Mouse (Mus musculus): ENCODE results near the gene Gm49450. TPM values are rescaled to one million over a fixed set of nuclear protein-coding genes. Genes with fewer than 3 reads are reported as not detected.
A peak's percentile ranks its signal among the peaks of the same experiment; 100 is the strongest.

The Gm49450 gene
- polyA plus RNA-seq, 1 experiment from 2014 or later: not detected

- 32% methylated on average over 6 of the region's 6 CpGs for WGBS
- H3K4me3 ChIP-seq (replicated peaks): no peak overlapping the region
- peak; percentile 73 for ATAC-seq (ENCODE audit: insufficient read depth, low FRiP score, low read depth)
- H3K4me2 ChIP-seq: no peak overlapping the region
- no peak overlapping the region for H3K27ac ChIP-seq
- H3K9me3 ChIP-seq: no peaks in the 10 kb centered on the region
- no peaks in the 10 kb centered on the region for H3K36me3 ChIP-seq
- peaks cover 40% of the 10 kb centered on the region for H3K27me3 ChIP-seq (replicated peaks)
- peaks cover 29% of the 10 kb centered on the region for H3K4me1 ChIP-seq
- H3K9ac ChIP-seq: no peak overlapping the region
Measured at GRCm38 (mm10) chr15:98891907-98892606, 61.3 kb downstream of the Gm49450 start.

- H3K4me2 ChIP-seq: peak overlapping the region; percentile 40
- 10% methylated on average over 19 of the region's 19 CpGs for WGBS
Measured at GRCm38 (mm10) chr15:98891198-98891742, 62.1 kb downstream of the Gm49450 start.

DNA sequence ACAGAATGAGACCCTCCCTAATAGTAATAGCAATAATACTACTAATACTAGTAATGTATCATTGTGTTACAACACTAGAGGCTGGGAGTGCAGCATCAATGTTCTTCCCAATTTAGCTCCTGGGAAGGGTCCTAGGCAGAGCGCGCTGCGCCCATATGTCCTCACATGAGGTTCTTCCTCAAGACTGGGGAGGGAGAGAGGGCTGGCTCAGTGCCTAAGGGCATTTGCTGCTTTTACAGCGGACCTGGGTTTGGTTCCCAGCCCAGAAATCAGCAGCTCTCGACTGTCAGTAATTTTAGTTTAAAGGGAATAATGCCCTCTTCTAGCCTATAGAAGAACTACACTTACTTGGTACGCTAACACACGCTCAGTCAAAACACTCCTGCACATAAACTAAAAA, 65.8 kb downstream of the Gm49450 start:
- 76% methylated on average over 7 of the region's 7 CpGs for WGBS
- Histone ChIP-seq H3K9ac (no peak overlapping the region), H3K4me2 (no peak overlapping the region), H3K27me3 (replicated peaks) (no peaks in the 10 kb centered on the region), H3K36me3 (no peaks in the 10 kb centered on the region), H3K9me3 (no peaks in the 10 kb centered on the region), H3K4me3 (replicated peaks) (no peak overlapping the region), H3K4me1 (peaks cover 4% of the 10 kb centered on the region), H3K27ac (no peak overlapping the region)
- ATAC-seq (ENCODE audit: insufficient read depth, low FRiP score, low read depth): no peak

More at GRCm38 (mm10) chr15:98891198-98891742, 62.1 kb downstream of the Gm49450 start:
- H3K27ac ChIP-seq: no peak overlapping the region
- H3K9ac ChIP-seq: no peak overlapping the region
- peaks cover 28% of the 10 kb centered on the region for H3K4me1 ChIP-seq
- H3K36me3 ChIP-seq: no peaks in the 10 kb centered on the region
- ATAC-seq (ENCODE audit: insufficient read depth, low FRiP score, low read depth): no peak
- peaks cover 34% of the 10 kb centered on the region for H3K27me3 ChIP-seq (replicated peaks)
- H3K9me3 ChIP-seq: no peaks in the 10 kb centered on the region
- H3K4me3 ChIP-seq (replicated peaks): peak overlapping the region; percentile 17

GRCm38 (mm10) chr15:98886667-98887387, 66.5 kb downstream of the Gm49450 start:
- H3K27ac ChIP-seq: no peak overlapping the region
- H3K9ac ChIP-seq: no peak overlapping the region
- H3K4me3 ChIP-seq (replicated peaks): no peak overlapping the region
- no peaks in the 10 kb centered on the region for H3K9me3 ChIP-seq
- WGBS: 60% methylated on average over 8 of the region's 8 CpGs
- H3K4me1 ChIP-seq: peaks cover 4% of the 10 kb centered on the region
- H3K36me3 ChIP-seq: no peaks in the 10 kb centered on the region
- no peak for ATAC-seq (ENCODE audit: insufficient read depth, low FRiP score, low read depth)
- no peak overlapping the region for H3K4me2 ChIP-seq
- H3K27me3 ChIP-seq (replicated peaks): no peaks in the 10 kb centered on the region

DNA sequence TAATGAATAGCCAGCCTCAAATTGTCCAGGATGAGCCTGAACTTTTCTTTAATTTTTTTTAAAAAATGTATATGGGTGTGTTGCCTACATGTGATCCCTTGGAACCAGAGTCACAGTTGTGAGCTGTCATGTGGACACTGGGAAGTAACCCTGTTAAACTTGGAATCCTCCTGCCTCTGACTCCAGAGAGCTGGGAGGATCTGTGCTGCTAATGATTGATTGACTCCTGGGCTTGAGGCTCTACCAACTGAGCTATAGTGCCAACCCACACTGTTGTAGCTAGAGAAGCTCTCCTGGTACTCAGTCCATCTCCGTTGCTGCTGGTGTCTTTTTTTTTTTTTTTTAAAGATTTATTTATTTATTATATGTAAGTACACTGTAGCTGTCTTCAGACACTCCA, 69.2 kb downstream of the Gm49450 start:
- H3K9me3 ChIP-seq: no peaks in the 10 kb centered on the region
- H3K27ac ChIP-seq: no peak overlapping the region
- 0 out of 2 replicates have a peak, but pooled peaks cover 8% of the 10 kb centered on the region for H3K4me1 ChIP-seq
- no peak for ATAC-seq (ENCODE audit: insufficient read depth, low FRiP score, low read depth)
- H3K9ac ChIP-seq: no peak overlapping the region
- WGBS: 76% methylated on average over 1 of the region's 1 CpGs
- no peak overlapping the region for H3K4me3 ChIP-seq (replicated peaks)
- no peaks in the 10 kb centered on the region for H3K27me3 ChIP-seq (replicated peaks)
- no peaks in the 10 kb centered on the region for H3K36me3 ChIP-seq
- no peak overlapping the region for H3K4me2 ChIP-seq

DNA sequence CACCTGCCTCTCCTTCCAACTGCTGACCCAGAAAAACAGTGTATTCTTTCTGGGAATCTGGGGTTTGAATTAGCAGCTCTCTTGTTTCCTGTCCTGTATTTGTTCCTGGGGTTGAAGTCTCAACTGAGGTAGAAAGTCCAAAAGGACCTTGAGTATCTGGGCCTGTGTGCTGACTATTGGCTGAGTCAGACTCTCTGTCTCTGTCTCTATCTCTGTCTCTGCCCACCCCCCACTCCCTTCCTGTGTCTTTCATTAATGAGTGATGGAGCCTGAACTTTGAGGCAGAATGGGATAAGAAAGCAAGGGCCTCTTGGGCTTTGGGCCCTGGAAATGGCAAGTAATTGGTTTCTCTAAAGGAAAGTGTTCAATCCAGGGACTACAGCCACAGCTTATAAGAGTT, 69.7 kb downstream of the Gm49450 start:
- Histone ChIP-seq H3K9ac (no peak overlapping the region), H3K9me3 (no peaks in the 10 kb centered on the region), H3K4me3 (replicated peaks) (no peak overlapping the region), H3K36me3 (no peaks in the 10 kb centered on the region), H3K27ac (no peak overlapping the region), H3K4me2 (no peak overlapping the region), H3K27me3 (replicated peaks) (no peaks in the 10 kb centered on the region), H3K4me1 (0 out of 2 replicates have a peak, but pooled peaks cover 8% of the 10 kb centered on the region)
- ATAC-seq (ENCODE audit: insufficient read depth, low FRiP score, low read depth): no peak

Other genes with a start within 250 kb of the Gm49450 start
- 0.84 and 1.1 TPM in 2 replicates for gene Ccdc65, start 245.3 kb downstream of the Gm49450 start, polyA plus RNA-seq (2015; fragmentation: Nextera tagmentation; extraction: Ambion mirVana)
- gene Fkbp11, start 225.4 kb downstream of the Gm49450 start, polyA plus RNA-seq (2015; fragmentation: Nextera tagmentation; extraction: Ambion mirVana): 112 and 123 TPM in 2 replicates
- gene Arf3, start 190.3 kb downstream of the Gm49450 start, polyA plus RNA-seq (2015; fragmentation: Nextera tagmentation; extraction: Ambion mirVana): 41.6 and 45.2 TPM in 2 replicates
- gene Wnt10b, start 175.4 kb downstream of the Gm49450 start, polyA plus RNA-seq (2015; fragmentation: Nextera tagmentation; extraction: Ambion mirVana): 0.08 TPM in 1 of 2 replicates, not detected in the other
- not detected in 2 replicates for gene Wnt1, start 163.7 kb downstream of the Gm49450 start, polyA plus RNA-seq (2015; fragmentation: Nextera tagmentation; extraction: Ambion mirVana)
- gene Ddn, start 144.1 kb downstream of the Gm49450 start, polyA plus RNA-seq (2015; fragmentation: Nextera tagmentation; extraction: Ambion mirVana): not detected in 2 replicates
- 82.4 and 85.6 TPM in 2 replicates for gene Prkag1, start 122.0 kb downstream of the Gm49450 start, polyA plus RNA-seq (2015; fragmentation: Nextera tagmentation; extraction: Ambion mirVana)
- gene Kmt2d, start 82.3 kb downstream of the Gm49450 start, polyA plus RNA-seq (2015; fragmentation: Nextera tagmentation; extraction: Ambion mirVana): 10.6 and 11.6 TPM in 2 replicates
- gene Rhebl1, start 59.0 kb downstream of the Gm49450 start, polyA plus RNA-seq (2015; fragmentation: Nextera tagmentation; extraction: Ambion mirVana): 8.6 and 8.8 TPM in 2 replicates
- 0.71 and 1.0 TPM in 2 replicates for gene Dhh, start 55.0 kb downstream of the Gm49450 start, polyA plus RNA-seq (2015; fragmentation: Nextera tagmentation; extraction: Ambion mirVana)
- 14.5 TPM in 2 replicates for gene Lmbr1l, start 35.3 kb downstream of the Gm49450 start, polyA plus RNA-seq (2015; fragmentation: Nextera tagmentation; extraction: Ambion mirVana)
- 1,197 and 1,299 TPM in 2 replicates for gene Tuba1b, start 19.0 kb downstream of the Gm49450 start, polyA plus RNA-seq (2015; fragmentation: Nextera tagmentation; extraction: Ambion mirVana)
- gene Tuba1a, start 152 bp upstream of the Gm49450 start, polyA plus RNA-seq (2015; fragmentation: Nextera tagmentation; extraction: Ambion mirVana): 915 and 964 TPM in 2 replicates
- gene Tuba1c, start 76.3 kb upstream of the Gm49450 start, polyA plus RNA-seq (2015; fragmentation: Nextera tagmentation; extraction: Ambion mirVana): 196 and 204 TPM in 2 replicates
- gene Prph, start 101.6 kb upstream of the Gm49450 start, polyA plus RNA-seq (2015; fragmentation: Nextera tagmentation; extraction: Ambion mirVana): 33.5 and 38.7 TPM in 2 replicates
- 24.6 and 29.2 TPM in 2 replicates for gene Troap, start 121.0 kb upstream of the Gm49450 start, polyA plus RNA-seq (2015; fragmentation: Nextera tagmentation; extraction: Ambion mirVana)
- gene C1ql4, start 134.3 kb upstream of the Gm49450 start, polyA plus RNA-seq (2015; fragmentation: Nextera tagmentation; extraction: Ambion mirVana): 0.09 TPM in 1 of 2 replicates, not detected in the other
- gene Dnajc22, start 139.6 kb upstream of the Gm49450 start, polyA plus RNA-seq (2015; fragmentation: Nextera tagmentation; extraction: Ambion mirVana): 18.6 and 23.0 TPM in 2 replicates
- gene Spats2, start 172.4 kb upstream of the Gm49450 start, polyA plus RNA-seq (2015; fragmentation: Nextera tagmentation; extraction: Ambion mirVana): 28.3 and 32.1 TPM in 2 replicates

Data from stomach, embryonic 15.5 days (tissue).